Mouse (Mus musculus): Measurements from ENCODE around the gene Ddx54. TPM values are rescaled to one million over a fixed set of nuclear protein-coding genes. Genes with fewer than 3 reads are reported as not detected.
A peak's percentile ranks its signal among the peaks of the same experiment; 100 is the strongest.

The Ddx54 gene
- polyA plus RNA-seq, 1 experiment from 2014 or later = 59.4 TPM

DNA sequence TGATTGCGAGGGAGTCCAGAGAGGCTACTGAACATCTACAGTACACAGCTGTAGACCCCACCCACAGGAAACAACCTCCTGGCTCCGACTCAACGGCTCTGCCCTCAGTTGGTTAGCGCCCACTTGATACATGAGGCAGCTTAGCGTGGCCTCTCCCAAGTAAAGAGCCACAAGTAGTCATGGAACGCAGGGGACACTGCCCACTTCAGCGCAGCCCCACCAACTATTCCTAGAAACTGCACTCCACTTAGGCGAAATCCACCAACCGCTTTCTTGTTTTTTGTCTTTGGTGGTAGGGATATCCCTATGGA lies 25.0 kb upstream of the Ddx54 start:
- H3K27me3 ChIP-seq (ENCODE audit: low read depth, poor library complexity, severe bottlenecking) = peaks cover 18% of the 10 kb centered on the region
- no peaks in the 10 kb centered on the region for H3K9me3 ChIP-seq (replicated peaks)
- peak overlapping the region; percentile 88 for H3K27ac ChIP-seq (replicated peaks)
- H3K4me1 ChIP-seq = peaks cover 45% of the 10 kb centered on the region
- 35% methylated on average over 9 of the region's 9 CpGs for WGBS
- no peak for DNase-seq (ENCODE audit: low spot score)
- H3K4me3 ChIP-seq = peak overlapping the region; percentile 75
- H3K36me3 ChIP-seq = peaks cover 22% of the 10 kb centered on the region

GRCm38 (mm10) chr5:120587940-120588568 lies 24.5 kb upstream of the Ddx54 start:
- H3K36me3 ChIP-seq = peaks cover 18% of the 10 kb centered on the region
- WGBS = 2% methylated on average over 29 of the region's 29 CpGs
- DNase-seq (ENCODE audit: low spot score) = no peak
- H3K4me1 ChIP-seq = peaks cover 45% of the 10 kb centered on the region
- no peaks in the 10 kb centered on the region for H3K9me3 ChIP-seq (replicated peaks)
- peaks cover 18% of the 10 kb centered on the region for H3K27me3 ChIP-seq (ENCODE audit: low read depth, poor library complexity, severe bottlenecking)
- peak overlapping the region; percentile 75 for H3K4me3 ChIP-seq
- peak overlapping the region; percentile 88 for H3K27ac ChIP-seq (replicated peaks)

GRCm38 (mm10) chr5:120588569-120589094 lies 23.9 kb upstream of the Ddx54 start, which contains the start of the genes Tpcn1 and Iqcd:
Gene Tpcn1, minus strand, starts transcription at chr5:120588673.
Gene Iqcd, plus strand, starts transcription at chr5:120589016.
- H3K27ac ChIP-seq (replicated peaks) = peak within 1 kb of the TSS; percentile 88
- H3K9me3 ChIP-seq (replicated peaks) = no peaks in the 10 kb centered on the region
- H3K4me1 ChIP-seq = peaks cover 45% of the 10 kb centered on the region
- under 1% methylated on average over 35 of the region's 35 CpGs for WGBS
- peaks cover 18% of the 10 kb centered on the region for H3K27me3 ChIP-seq (ENCODE audit: low read depth, poor library complexity, severe bottlenecking)
- peak within 1 kb of the TSS; percentile 75 for H3K4me3 ChIP-seq
- H3K36me3 ChIP-seq = peaks cover 13% of the 10 kb centered on the region
- DNase-seq (ENCODE audit: low spot score) = peak; percentile 99

GRCm38 (mm10) chr5:120590356-120591010 lies 22.1 kb upstream of the Ddx54 start:
- no peaks in the 10 kb centered on the region for H3K36me3 ChIP-seq
- no peaks in the 10 kb centered on the region for H3K9me3 ChIP-seq (replicated peaks)
- peaks cover 34% of the 10 kb centered on the region for H3K4me1 ChIP-seq
- H3K27me3 ChIP-seq (ENCODE audit: low read depth, poor library complexity, severe bottlenecking) = peaks cover 18% of the 10 kb centered on the region
- H3K27ac ChIP-seq (replicated peaks) = no peak overlapping the region
- 76% methylated on average over 16 of the region's 16 CpGs for WGBS
- no peak for DNase-seq (ENCODE audit: low spot score)
- H3K4me3 ChIP-seq = no peak overlapping the region

DNA sequence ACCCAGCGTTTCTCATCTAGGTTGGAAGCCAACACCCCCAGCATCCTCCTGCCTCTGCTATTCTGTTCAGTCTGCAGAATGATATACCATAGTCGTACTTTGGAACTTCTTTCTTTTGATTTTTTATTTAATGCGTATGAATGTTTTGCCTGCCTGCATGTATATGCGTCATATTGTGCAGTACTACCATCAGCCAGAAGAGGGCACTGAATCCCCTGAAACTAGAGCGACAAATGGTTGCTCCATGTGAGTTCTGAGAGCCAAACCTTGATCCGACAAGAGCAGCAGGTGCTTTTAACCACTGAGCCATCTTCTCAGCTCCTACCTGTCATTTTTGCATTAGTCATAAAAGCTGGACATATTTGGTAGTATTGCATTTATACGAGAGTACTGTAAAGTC lies 20.4 kb upstream of the Ddx54 start:
- no peak for DNase-seq (ENCODE audit: low spot score)
- H3K9me3 ChIP-seq (replicated peaks) = no peaks in the 10 kb centered on the region
- no peak overlapping the region for H3K4me3 ChIP-seq
- WGBS = 69% methylated on average over 7 of the region's 7 CpGs
- no peak overlapping the region for H3K27ac ChIP-seq (replicated peaks)
- no peaks in the 10 kb centered on the region for H3K36me3 ChIP-seq
- H3K27me3 ChIP-seq (ENCODE audit: low read depth, poor library complexity, severe bottlenecking) = peaks cover 7% of the 10 kb centered on the region; the same call in 1 of the 2 replicates
- peaks cover 22% of the 10 kb centered on the region for H3K4me1 ChIP-seq

GRCm38 (mm10) chr5:120594485-120594884 lies 18.1 kb upstream of the Ddx54 start:
- 84% methylated on average over 6 of the region's 6 CpGs for WGBS
- DNase-seq (ENCODE audit: low spot score) = no peak

GRCm38 (mm10) chr5:120599625-120600024 lies 12.9 kb upstream of the Ddx54 start:
- Histone ChIP-seq H3K36me3 (no peaks in the 10 kb centered on the region), H3K9me3 (replicated peaks) (no peaks in the 10 kb centered on the region), H3K4me3 (no peak overlapping the region), H3K27ac (replicated peaks) (no peak overlapping the region), H3K27me3 (ENCODE audit: low read depth, poor library complexity, severe bottlenecking) (no peaks in the 10 kb centered on the region), H3K4me1 (peaks cover 18% of the 10 kb centered on the region)
- 96% methylated on average over 6 of the region's 6 CpGs for WGBS
- DNase-seq (ENCODE audit: low spot score) = no peak

More at GRCm38 (mm10) chr5:120594485-120594884, 18.1 kb upstream of the Ddx54 start:
- Histone ChIP-seq H3K27me3 (ENCODE audit: low read depth, poor library complexity, severe bottlenecking) (no peaks in the 10 kb centered on the region), H3K9me3 (replicated peaks) (no peaks in the 10 kb centered on the region), H3K27ac (replicated peaks) (no peak overlapping the region), H3K4me3 (no peak overlapping the region), H3K4me1 (0 out of 2 replicates have a peak, but pooled peaks cover 3% of the 10 kb centered on the region), H3K36me3 (no peaks in the 10 kb centered on the region)

DNA sequence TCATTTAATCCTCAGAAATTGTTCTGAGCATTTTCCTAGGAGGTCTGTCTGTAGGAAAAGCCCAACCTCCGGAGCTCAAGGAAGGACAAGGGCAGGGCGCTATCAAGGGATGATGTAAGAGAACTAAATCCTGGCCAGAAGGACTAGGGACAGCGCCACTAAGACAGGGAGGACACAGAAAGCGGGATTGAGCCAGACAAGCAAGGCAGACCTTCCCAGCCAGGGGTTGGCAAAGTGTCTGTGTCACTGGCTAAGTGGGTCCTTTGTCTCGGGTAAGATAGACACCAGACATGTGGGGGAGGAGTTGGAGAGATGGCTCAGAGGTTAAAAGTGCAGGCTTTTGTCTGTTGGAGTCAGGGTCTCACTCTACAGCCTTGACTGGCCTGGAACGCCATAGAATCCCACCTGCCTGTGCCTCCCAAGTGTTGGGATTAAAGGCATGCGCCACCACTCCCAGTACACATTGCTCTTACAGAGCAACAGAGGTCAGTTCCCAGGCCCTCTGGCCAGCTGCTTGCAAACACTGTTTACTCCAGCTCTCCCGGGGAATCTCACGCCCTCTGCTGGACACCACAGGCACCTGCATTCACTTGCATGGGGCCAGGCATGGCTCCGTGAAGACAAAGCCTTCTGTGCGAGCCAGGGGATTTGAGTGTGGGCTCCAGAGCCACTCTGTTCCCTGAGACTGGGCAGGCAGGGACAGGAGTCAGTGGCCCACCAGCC lies 11.4 kb upstream of the Ddx54 start:
- H3K27me3 ChIP-seq (ENCODE audit: low read depth, poor library complexity, severe bottlenecking) = no peaks in the 10 kb centered on the region
- H3K9me3 ChIP-seq (replicated peaks) = no peaks in the 10 kb centered on the region
- no peaks in the 10 kb centered on the region for H3K36me3 ChIP-seq
- peak; percentile 53 for DNase-seq (ENCODE audit: low spot score)
- peaks cover 25% of the 10 kb centered on the region for H3K4me1 ChIP-seq
- H3K27ac ChIP-seq (replicated peaks) = peak overlapping the region; percentile 64
- 67% methylated on average over 11 of the region's 11 CpGs for WGBS
- no peak overlapping the region for H3K4me3 ChIP-seq

GRCm38 (mm10) chr5:120602210-120602609 lies 10.3 kb upstream of the Ddx54 start:
- WGBS = 89% methylated on average over 12 of the region's 12 CpGs
- Histone ChIP-seq H3K9me3 (replicated peaks) (no peaks in the 10 kb centered on the region), H3K36me3 (0 out of 2 replicates have a peak, but pooled peaks cover 4% of the 10 kb centered on the region), H3K27me3 (ENCODE audit: low read depth, poor library complexity, severe bottlenecking) (peaks cover 9% of the 10 kb centered on the region), H3K4me3 (no peak overlapping the region), H3K27ac (replicated peaks) (peak overlapping the region; percentile 64), H3K4me1 (peaks cover 25% of the 10 kb centered on the region)
- DNase-seq (ENCODE audit: low spot score) = no peak

DNA sequence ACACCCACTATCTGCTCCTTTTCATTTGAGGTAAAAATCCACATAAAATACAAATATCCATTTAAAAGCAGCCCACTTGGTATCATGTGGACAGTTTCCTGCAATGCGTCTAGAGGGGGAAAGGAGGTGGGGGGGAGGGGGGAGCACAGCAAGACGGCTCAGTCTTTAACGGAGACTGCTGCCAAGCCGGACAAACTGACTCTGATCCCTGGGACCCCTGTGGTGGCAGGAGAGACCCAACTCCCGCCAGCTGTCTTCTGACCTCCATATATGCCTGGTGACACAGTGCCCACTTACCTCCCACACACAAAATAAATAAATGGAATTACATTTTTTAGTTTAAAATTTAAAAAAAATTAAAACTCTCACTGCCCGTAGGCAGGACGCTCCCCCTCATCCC lies 9.0 kb upstream of the Ddx54 start:
- DNase-seq (ENCODE audit: low spot score) = no peak
- 60% methylated on average over 7 of the region's 7 CpGs for WGBS
- peaks cover 10% of the 10 kb centered on the region for H3K36me3 ChIP-seq

DNA sequence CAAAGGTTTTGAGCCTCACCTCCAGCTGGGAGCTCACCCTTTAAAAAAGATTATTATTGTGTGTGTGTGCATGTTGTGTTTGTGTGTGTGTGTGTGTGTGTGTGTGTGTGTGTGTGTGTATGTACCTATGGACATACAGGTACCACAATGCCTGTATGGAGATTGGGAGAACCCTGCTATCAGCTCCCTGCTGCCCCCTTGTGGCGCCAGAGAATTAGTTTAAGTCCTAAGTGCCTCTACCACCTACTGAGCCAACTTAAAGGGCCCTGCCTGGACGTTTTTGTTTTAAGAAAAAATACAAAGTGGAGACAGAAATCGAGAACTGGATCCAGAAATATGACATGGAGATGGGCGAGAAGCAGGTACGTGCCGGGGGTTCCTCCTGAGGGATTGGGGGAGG lies 7.7 kb upstream of the Ddx54 start:
- Histone ChIP-seq H3K27ac (replicated peaks) (peak overlapping the region; percentile 77), H3K4me1 (peaks cover 25% of the 10 kb centered on the region)

More for the DNA sequence above, 9.0 kb upstream of the Ddx54 start:
- Histone ChIP-seq H3K27ac (replicated peaks) (no peak overlapping the region), H3K27me3 (ENCODE audit: low read depth, poor library complexity, severe bottlenecking) (peaks cover 9% of the 10 kb centered on the region), H3K4me3 (no peak overlapping the region), H3K9me3 (replicated peaks) (no peaks in the 10 kb centered on the region), H3K4me1 (peaks cover 25% of the 10 kb centered on the region)

GRCm38 (mm10) chr5:120605241-120605661 lies 7.3 kb upstream of the Ddx54 start:
- Histone ChIP-seq H3K36me3 (peaks cover 25% of the 10 kb centered on the region), H3K27me3 (ENCODE audit: low read depth, poor library complexity, severe bottlenecking) (peaks cover 9% of the 10 kb centered on the region), H3K4me1 (peaks cover 25% of the 10 kb centered on the region), H3K4me3 (peak overlapping the region; percentile 51), H3K9me3 (replicated peaks) (no peaks in the 10 kb centered on the region), H3K27ac (replicated peaks) (peak overlapping the region; percentile 77)
- 4% methylated on average over 10 of the region's 10 CpGs for WGBS
- DNase-seq (ENCODE audit: low spot score) = no peak

More for the DNA sequence above, 7.7 kb upstream of the Ddx54 start:
- under 1% methylated on average over 6 of the region's 6 CpGs for WGBS
- Histone ChIP-seq H3K27me3 (ENCODE audit: low read depth, poor library complexity, severe bottlenecking) (peaks cover 9% of the 10 kb centered on the region), H3K9me3 (replicated peaks) (no peaks in the 10 kb centered on the region), H3K4me3 (peak overlapping the region; percentile 51), H3K36me3 (peaks cover 23% of the 10 kb centered on the region)
- DNase-seq (ENCODE audit: low spot score) = peak; percentile 78

Measured in midbrain, embryonic 10.5 days (tissue).